Mouse (Mus musculus) E14TG2a.4 (cell line): ENCODE measurements around the gene Prss48.

ENCODE experiments used
- H3K27me3 ChIP-seq: 2 replicates; pipeline ENCODE4 v1.6.1; 2014; ENCODE audit warnings: low read length, control low read depth; ENCODE audit not compliant: insufficient read depth
- H3K36me3 ChIP-seq: 2 replicates; pipeline ENCODE4 v1.6.1; 2014; ENCODE audit warnings: low read length, control low read depth; ENCODE audit not compliant: insufficient read depth
- H3K4me1 ChIP-seq: replicated peaks from 2 replicates; pipeline ENCODE4 v1.6.1; 2014; ENCODE audit warnings: low read depth, low read length, control low read depth
- H3K4me3 ChIP-seq: replicated peaks from 2 replicates; pipeline ENCODE4 v1.5.1; 2014; ENCODE audit warnings: mild to moderate bottlenecking, low read length
- H3K9me3 ChIP-seq: 2 replicates; pipeline ENCODE4 v1.6.1; 2014; ENCODE audit warnings: low read length, control low read depth
- CTCF ChIP-seq: conservative IDR thresholded peaks from 2 replicates; pipeline ENCODE4 v1.5.1; 2014; ENCODE audit warnings: low read length
- NANOG ChIP-seq: IDR thresholded peaks from 2 replicates; pipeline ENCODE4 v1.6.1; 2014; ENCODE audit warnings: borderline replicate concordance, low read length, mixed read lengths
- POU5F1 ChIP-seq: IDR thresholded peaks from 2 replicates; pipeline ENCODE4 v1.6.1; 2014; ENCODE audit warnings: low read length, borderline replicate concordance

Prss48 gene

GRCm38 (mm10) chr3:85970742-85971598, 31.3 kb downstream of the Prss48 start, which contains the start of gene Sh3d19:
Gene Sh3d19 (plus strand): TSS chr3:85971109.
- Histone ChIP-seq H3K9me3 (no peaks in the 10 kb centered on the region), H3K4me3 (peak within 1 kb of the TSS; percentile 88), H3K36me3 (peaks cover 4% of the 10 kb centered on the region), H3K27me3 (no peaks in the 10 kb centered on the region), H3K4me1 (peaks cover 51% of the 10 kb centered on the region)
- TF ChIP-seq CTCF (no peak), NANOG (no peak), POU5F1 (no peak)

GRCm38 (mm10) chr3:85969040-85969439, 33.3 kb downstream of the Prss48 start:
- TF ChIP-seq NANOG: no peak
- no peak for TF ChIP-seq CTCF
- no peak for TF ChIP-seq POU5F1
- H3K36me3 ChIP-seq: no peaks in the 10 kb centered on the region

GRCm38 (mm10) chr3:85965479-85965878, 36.8 kb downstream of the Prss48 start:
- no peaks in the 10 kb centered on the region for H3K27me3 ChIP-seq
- H3K9me3 ChIP-seq: peaks cover 22% of the 10 kb centered on the region
- no peak overlapping the region for H3K4me3 ChIP-seq
- peaks cover 11% of the 10 kb centered on the region for H3K4me1 ChIP-seq
- H3K36me3 ChIP-seq: no peaks in the 10 kb centered on the region
- TF ChIP-seq NANOG (no peak), CTCF (no peak), POU5F1 (no peak)

More at GRCm38 (mm10) chr3:85969040-85969439, 33.3 kb downstream of the Prss48 start:
- Histone ChIP-seq H3K4me1 (peaks cover 36% of the 10 kb centered on the region), H3K27me3 (no peaks in the 10 kb centered on the region), H3K4me3 (no peak overlapping the region), H3K9me3 (peaks cover 4% of the 10 kb centered on the region)

- no peak for TF ChIP-seq CTCF
- TF ChIP-seq POU5F1: no peak
- no peak for TF ChIP-seq NANOG
- H3K36me3 ChIP-seq: no peaks in the 10 kb centered on the region
- H3K4me1 ChIP-seq: no peaks in the 10 kb centered on the region
Observed at GRCm38 (mm10) chr3:85961134-85961533, 41.2 kb downstream of the Prss48 start.

GRCm38 (mm10) chr3:85959669-85960068, 42.6 kb downstream of the Prss48 start:
- no peaks in the 10 kb centered on the region for H3K27me3 ChIP-seq
- TF ChIP-seq CTCF: no peak
- no peak for TF ChIP-seq NANOG
- TF ChIP-seq POU5F1: no peak
- H3K4me3 ChIP-seq: no peak overlapping the region
- H3K4me1 ChIP-seq: 0 out of 2 replicates have a peak, but pooled peaks cover 5% of the 10 kb centered on the region
- no peaks in the 10 kb centered on the region for H3K36me3 ChIP-seq
- peaks cover 22% of the 10 kb centered on the region for H3K9me3 ChIP-seq

More at GRCm38 (mm10) chr3:85961134-85961533, 41.2 kb downstream of the Prss48 start:
- Histone ChIP-seq H3K27me3 (no peaks in the 10 kb centered on the region), H3K9me3 (peaks cover 22% of the 10 kb centered on the region), H3K4me3 (no peak overlapping the region)

- no peak for TF ChIP-seq NANOG
- no peak for TF ChIP-seq POU5F1
- no peak for TF ChIP-seq CTCF
- no peaks in the 10 kb centered on the region for H3K9me3 ChIP-seq
- peaks cover 29% of the 10 kb centered on the region for H3K4me1 ChIP-seq
- H3K36me3 ChIP-seq: no peaks in the 10 kb centered on the region
- no peaks in the 10 kb centered on the region for H3K27me3 ChIP-seq
- no peak overlapping the region for H3K4me3 ChIP-seq
Observed at GRCm38 (mm10) chr3:85955704-85956103, 46.6 kb downstream of the Prss48 start.

GRCm38 (mm10) chr3:85955269-85955668, 47.0 kb downstream of the Prss48 start:
- Histone ChIP-seq H3K9me3 (no peaks in the 10 kb centered on the region), H3K4me3 (no peak overlapping the region), H3K4me1 (peaks cover 29% of the 10 kb centered on the region), H3K27me3 (no peaks in the 10 kb centered on the region), H3K36me3 (no peaks in the 10 kb centered on the region)
- TF ChIP-seq NANOG (no peak), POU5F1 (no peak), CTCF (no peak)

GRCm38 (mm10) chr3:85952696-85953283, 49.5 kb downstream of the Prss48 start:
- Histone ChIP-seq H3K36me3 (no peaks in the 10 kb centered on the region), H3K4me3 (no peak overlapping the region), H3K4me1 (peaks cover 29% of the 10 kb centered on the region), H3K27me3 (no peaks in the 10 kb centered on the region), H3K9me3 (no peaks in the 10 kb centered on the region)
- no peak for TF ChIP-seq CTCF
- no peak for TF ChIP-seq NANOG
- TF ChIP-seq POU5F1: no peak
